Mouse (Mus musculus) lung, postnatal 0 days (tissue): Measurements from ENCODE around the gene Coro2b.

ENCODE experiments used
- CTCF ChIP-seq: IDR thresholded peaks from 2 replicates; pipeline ENCODE4 v1.5.1; 2016; ENCODE audit warnings: antibody characterized with exemption, mild to moderate bottlenecking
- EP300 ChIP-seq: IDR thresholded peaks from 2 replicates; pipeline ENCODE4 v1.6.1; 2016; ENCODE audit warnings: antibody characterized with exemption, mild to moderate bottlenecking, control low read depth

DNA sequence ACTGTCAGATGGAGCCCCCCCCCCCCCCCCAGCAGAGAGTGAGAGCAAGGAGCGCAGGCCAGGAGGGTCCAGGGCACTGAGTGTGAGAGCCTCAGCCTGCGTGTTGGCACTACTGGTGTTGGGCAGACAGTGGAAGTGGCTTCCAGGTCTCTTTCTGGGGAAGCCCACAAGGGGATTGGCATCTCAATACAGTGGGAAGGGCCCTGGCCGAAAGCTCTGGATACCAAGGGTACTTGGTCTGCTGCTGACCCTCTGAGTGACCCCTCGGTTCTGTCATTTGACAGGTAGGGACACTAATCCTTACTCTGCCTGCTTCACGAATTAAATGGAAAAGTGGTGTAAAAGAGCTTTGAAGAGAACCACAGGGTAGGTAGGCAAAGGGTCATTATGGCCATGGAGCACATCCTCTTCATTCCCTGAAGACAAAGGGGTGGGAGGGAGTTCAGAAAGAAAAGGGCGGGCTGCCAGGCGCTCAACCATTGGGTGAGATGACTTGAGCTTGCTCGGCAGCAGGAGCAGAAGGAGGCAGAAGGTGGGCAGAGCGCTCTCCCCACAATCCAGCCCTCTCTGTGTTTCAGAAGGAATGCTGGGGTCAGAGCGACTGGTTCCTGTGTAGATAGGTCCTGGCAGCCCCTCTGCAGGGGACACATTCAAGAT is 116.5 kb downstream of the Coro2b start:
- TF ChIP-seq EP300 (no peak), CTCF (no peak)
